Mouse (Mus musculus) mature B cell (primary cell): ENCODE results near the gene Morn4.

ENCODE experiments used
- in situ Hi-C: fragments of 300-500 bp; cut with MboI; formaldehyde crosslinking; loops from 2 replicates; pipeline ENCODE4 v1.14.3; 2019

Morn4 gene

DNA sequence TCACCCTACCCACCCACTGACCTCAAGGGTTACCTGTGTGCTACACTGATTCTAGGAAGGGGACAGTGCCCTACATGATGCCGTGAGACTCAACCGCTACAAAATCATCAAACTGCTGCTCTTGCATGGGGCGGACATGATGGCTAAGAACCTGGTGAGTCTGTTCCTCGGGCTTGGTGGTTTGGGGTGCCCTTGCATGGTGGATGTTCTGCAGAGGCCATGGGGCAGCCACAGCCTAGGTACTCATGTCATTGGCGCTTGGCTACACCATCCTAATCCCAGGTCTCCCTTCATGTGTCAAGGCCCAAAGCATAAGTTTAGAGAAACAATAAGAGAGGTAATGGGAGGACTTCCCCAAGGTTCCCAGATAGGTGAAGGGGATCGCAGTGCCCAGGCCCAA, 42.2 kb downstream of the Morn4 start:
- in situ Hi-C loops: no loop called here

- in situ Hi-C loops: no loop called here
Measured at GRCm38 (mm10) chr19:42038310-42038709, 47.8 kb downstream of the Morn4 start.

- in situ Hi-C loops: no loop called here
Measured at GRCm38 (mm10) chr19:42037167-42037702, 48.9 kb downstream of the Morn4 start.

GRCm38 (mm10) chr19:42036357-42036756, 49.8 kb downstream of the Morn4 start:
- in situ Hi-C loops: no loop called here

DNA sequence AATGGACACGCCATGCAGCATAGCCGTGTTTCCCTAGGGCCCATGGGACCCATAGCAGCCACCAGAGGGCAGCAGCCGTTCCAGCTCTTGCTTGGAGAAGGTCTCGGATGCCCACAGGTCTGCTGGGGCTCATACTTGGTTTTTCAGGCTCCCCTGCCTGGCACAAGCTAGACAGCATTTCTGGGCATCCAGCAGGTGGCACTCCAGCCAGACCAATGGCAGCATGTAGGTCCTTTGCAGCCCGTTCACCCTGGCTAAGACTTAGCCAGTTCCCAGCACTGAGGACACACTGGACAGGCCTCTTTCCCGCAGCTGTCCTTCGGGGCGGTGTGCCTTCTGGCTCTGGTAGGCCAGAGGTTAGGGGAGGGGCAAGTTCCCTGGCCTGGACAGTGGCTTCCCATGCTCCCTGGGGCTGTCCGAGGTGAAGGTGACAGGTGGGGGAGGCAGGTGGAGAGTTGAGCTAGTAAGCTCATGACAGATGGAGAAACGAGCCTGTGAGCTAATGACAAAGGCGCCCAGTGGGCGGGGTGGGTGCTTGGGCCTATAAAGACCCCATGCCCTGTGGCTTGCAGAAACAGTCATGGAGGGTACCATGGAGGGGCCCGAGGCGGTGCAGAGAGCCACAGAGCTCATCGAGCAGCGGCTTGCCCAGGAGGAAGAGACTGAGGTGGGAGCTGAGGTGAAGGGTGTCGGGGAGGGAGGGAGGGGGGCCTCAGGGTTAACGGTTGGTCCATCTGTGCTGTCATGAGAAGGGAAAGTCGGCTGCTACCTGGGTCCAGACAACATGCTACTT, 50.5 kb downstream of the Morn4 start, which contains the start of gene Ankrd2:
Gene Ankrd2, plus strand, starts transcription at position 545 of the 793 bp plus-strand sequence.
- in situ Hi-C loops: no loop called here

DNA sequence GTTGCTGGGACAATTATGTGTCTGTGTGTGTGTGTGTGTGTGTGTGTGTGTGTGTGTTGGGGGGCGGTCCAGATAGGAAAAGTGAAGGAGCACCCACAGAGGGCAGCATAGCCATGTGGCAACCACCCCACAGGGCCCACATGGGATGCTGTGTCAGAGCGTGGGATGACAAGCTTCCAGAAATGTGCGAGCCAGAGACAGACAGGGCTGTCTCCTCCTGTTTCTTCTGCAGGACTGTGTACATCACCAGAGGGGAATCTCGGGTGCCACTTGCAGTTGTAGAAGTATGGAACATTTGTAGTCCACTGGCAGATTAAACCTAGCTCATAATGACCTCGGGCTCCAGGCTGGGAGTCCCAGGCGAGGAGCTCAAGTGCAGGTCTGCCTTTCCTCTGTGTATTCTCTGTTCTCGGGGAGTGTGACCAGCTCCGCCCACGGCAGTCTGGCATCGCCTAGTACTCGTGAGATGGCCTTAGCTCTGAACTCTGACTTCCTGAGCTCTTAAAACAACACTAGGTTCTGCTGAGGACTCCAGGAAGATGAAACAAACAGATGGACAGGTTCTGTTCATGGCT, 51.2 kb downstream of the Morn4 start:
- in situ Hi-C loops: no loop called here

DNA sequence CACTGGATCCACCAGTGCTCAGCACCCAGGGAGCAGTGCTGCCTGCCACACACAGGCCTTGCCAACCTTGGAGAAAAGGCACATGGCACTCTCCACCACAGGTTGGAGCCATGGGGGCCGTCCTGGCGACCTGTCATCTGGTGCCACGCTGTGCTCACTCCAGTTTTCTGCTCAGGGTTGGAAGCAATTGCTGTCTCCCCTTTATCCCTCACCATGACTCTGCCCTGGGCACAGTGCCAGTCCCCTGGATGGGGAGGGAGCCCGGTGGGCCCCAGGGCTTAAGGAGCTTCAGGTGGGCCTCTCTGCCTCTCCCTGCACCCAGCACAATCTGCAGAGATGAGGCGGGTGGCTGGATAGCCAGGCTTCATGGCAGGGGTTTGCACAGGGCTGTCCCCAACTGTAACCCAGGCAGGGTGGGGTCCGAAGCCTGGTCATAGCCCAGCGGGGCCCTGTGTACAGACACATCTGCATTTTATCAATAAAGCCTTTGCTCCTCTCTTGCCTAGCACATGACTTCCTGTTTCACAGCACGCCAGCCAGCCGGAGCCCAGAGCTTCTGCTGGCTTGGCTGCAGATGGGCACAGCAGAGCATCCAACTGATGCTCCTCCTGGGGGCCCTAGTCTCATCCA, 51.9 kb downstream of the Morn4 start:
- in situ Hi-C loops: no loop called here

GRCm38 (mm10) chr19:42033611-42034010, 52.5 kb downstream of the Morn4 start:
- in situ Hi-C loops: no loop called here

DNA sequence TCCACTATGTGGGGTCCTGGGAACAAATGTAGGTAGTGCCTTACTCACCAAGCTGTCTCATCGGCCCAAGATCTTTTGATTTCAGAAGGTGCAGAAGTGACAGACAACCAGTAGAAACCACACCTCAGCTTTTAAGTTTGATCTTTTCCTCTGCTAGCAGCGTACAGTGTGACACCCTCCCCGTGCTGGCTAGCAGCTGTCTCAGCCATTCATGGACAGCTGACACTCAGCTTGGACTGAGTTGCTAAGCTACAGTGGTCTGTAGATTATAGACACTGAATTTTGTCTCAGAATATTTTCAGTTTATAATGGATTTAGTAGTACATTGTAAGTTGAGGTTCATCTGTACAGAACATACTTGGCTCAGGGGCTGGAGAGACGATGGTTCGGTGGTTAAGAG, 55.0 kb downstream of the Morn4 start:
- in situ Hi-C loops: no loop called here

DNA sequence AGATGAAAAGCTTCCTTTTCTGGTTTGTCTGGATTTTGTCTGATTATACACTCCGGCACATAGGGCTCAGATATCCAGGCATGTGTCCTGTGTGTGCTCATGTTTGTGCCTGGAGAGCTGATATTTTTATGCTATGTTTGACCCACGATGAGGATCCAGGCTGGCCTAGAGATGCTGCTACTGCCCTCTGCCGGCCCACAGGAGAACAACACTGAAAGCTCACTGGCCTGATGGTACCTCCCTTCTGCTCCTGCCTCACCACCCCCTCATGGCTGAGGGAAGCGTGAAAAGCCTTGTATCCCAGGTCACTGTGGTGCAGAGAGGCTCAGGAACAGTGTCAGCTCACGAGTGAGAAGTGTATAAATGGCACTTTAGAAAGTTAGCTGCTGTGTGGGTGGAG, 60.0 kb downstream of the Morn4 start:
- in situ Hi-C loops: no loop called here
